ENCODE assay signal across 9 mouse cellular contexts in genomic region chr4:150656504-150656903, GRCm38 (mm10). TPM values are rescaled to one million over a fixed set of nuclear protein-coding genes. Genes with fewer than 3 reads are reported as not detected.
DNase-seq lines count a peak whose midpoint lies in the region; ATAC-seq and TF ChIP-seq lines count a peak whose summit lies in the region.
"Had no signal": no experiment of that assay in that cellular context is flagged by ENCODE, and none has a peak within 500 bp of the region (broad histone marks: within the 10 kb centered on the region; RNA-seq: fewer than 3 reads in every experiment).

No protein-coding gene starts in this region.

- no peak overlapping the region for H3K27ac ChIP-seq in intestine, postnatal 0 days (ENCODE audit: low read depth, low read length)
- no peak overlapping the region for H3K27ac ChIP-seq in intestine, embryonic 16.5 days (ENCODE audit: low read length)
- H3K27ac ChIP-seq: heart, embryonic 15.5 days had no signal

- H3K4me2 ChIP-seq in intestine, postnatal 0 days (replicated peaks; ENCODE audit: low read depth), result no peak overlapping the region
- no peak overlapping the region for H3K4me2 ChIP-seq in intestine, embryonic 16.5 days (ENCODE audit: low read depth, low read length)

- no peak overlapping the region for H3K4me3 ChIP-seq in intestine, postnatal 0 days (ENCODE audit: low read depth, low read length)
- no peak overlapping the region for H3K4me3 ChIP-seq in intestine, embryonic 16.5 days (ENCODE audit: low read length)
- H3K4me3 ChIP-seq: heart, embryonic 15.5 days had no signal

- 86% methylated on average over 6 of the region's 6 CpGs for WGBS in intestine, postnatal 0 days
- 83% methylated on average over 6 of the region's 6 CpGs for WGBS in intestine, embryonic 16.5 days

- no peaks in the 10 kb centered on the region for H3K36me3 ChIP-seq in intestine, postnatal 0 days (ENCODE audit: control insufficient read depth, insufficient read depth)
- H3K36me3 ChIP-seq in intestine, embryonic 16.5 days (ENCODE audit: control insufficient read depth, insufficient read depth, low read length), result no peaks in the 10 kb centered on the region
- H3K36me3 ChIP-seq: heart, embryonic 15.5 days had no signal

- peak; percentile 52 for TF ChIP-seq CTCF in intestine, postnatal 0 days (IDR thresholded peaks at IDR 0.05; ENCODE audit: low read depth)

- H3K27me3 ChIP-seq in intestine, postnatal 0 days (replicated peaks; ENCODE audit: control insufficient read depth, insufficient read depth, low read length), result peaks cover 20% of the 10 kb centered on the region
- H3K27me3 ChIP-seq in intestine, embryonic 16.5 days (replicated peaks; ENCODE audit: control insufficient read depth, insufficient read depth, low read length), result peaks cover 9% of the 10 kb centered on the region

- ATAC-seq in intestine, postnatal 0 days, result no peak
- no peak for ATAC-seq in intestine, embryonic 16.5 days

- no peaks in the 10 kb centered on the region for H3K9me3 ChIP-seq in intestine, postnatal 0 days (ENCODE audit: control insufficient read depth)
- H3K9me3 ChIP-seq in intestine, embryonic 16.5 days (ENCODE audit: control insufficient read depth, low read length), result no peaks in the 10 kb centered on the region; the same call in 1 of the 2 replicates
- H3K9me3 ChIP-seq: heart, embryonic 15.5 days had no signal

- H3K9ac ChIP-seq in intestine, postnatal 0 days (ENCODE audit: low read depth, low read length), result no peak overlapping the region
- no peak overlapping the region for H3K9ac ChIP-seq in intestine, embryonic 16.5 days (ENCODE audit: low read depth, low read length)
- H3K9ac ChIP-seq: heart, embryonic 15.5 days had no signal

- peak; percentile 59 for DNase-seq in 3T3-L1 (ENCODE audit: low read depth, low spot score)
- DNase-seq in B cell, adult 2 months, result peak; percentile 24 to 28
- peak; percentile 53 for DNase-seq in induced T-regulatory cell, adult 2 months (ENCODE audit: low read depth)
- DNase-seq in embryo, embryonic 10.5 days (ENCODE audit: low spot score), result no peak
- DNase-seq in left cerebral cortex, adult 9 months (ENCODE audit: low spot score in 2 of 2), result no peak

- H3K4me1 ChIP-seq in intestine, postnatal 0 days (replicated peaks; ENCODE audit: control insufficient read depth, insufficient read depth, low read length), result no peaks in the 10 kb centered on the region
- 0 out of 2 replicates have a peak, but pooled peaks cover 10% of the 10 kb centered on the region for H3K4me1 ChIP-seq in intestine, embryonic 16.5 days (ENCODE audit: control insufficient read depth, insufficient read depth, low read length)

RNA-seq across cellular contexts. Expression of gene Slc45a1, which starts 4.5 kb away (rescaled TPM):
- 0.75 and 0.81 TPM in 2 replicates for polyA plus RNA-seq in intestine, postnatal 0 days (2015; fragmentation: Nextera tagmentation; extraction: Ambion mirVana)
- 0.93 and 1.0 TPM in 2 replicates for polyA plus RNA-seq in intestine, embryonic 16.5 days (2015; fragmentation: Nextera tagmentation; extraction: Ambion mirVana)
- polyA plus RNA-seq: heart, embryonic 15.5 days; thymus, postnatal 0 days had no signal

Comparison
In these comparisons a context has a peak if more than half of its experiments do, and no peak if none do; other contexts are left out.
1. DNase-seq: peak in 3T3-L1 (single experiment), B cell, adult 2 months (2 of 2) and induced T-regulatory cell, adult 2 months (single experiment); none in embryo, embryonic 10.5 days (single experiment) and left cerebral cortex, adult 9 months (0 of 2).